Mouse (Mus musculus) embryonic facial prominence, embryonic 15.5 days (tissue): ENCODE results near the gene Ube2h. TPM values are rescaled to one million over a fixed set of nuclear protein-coding genes. Genes with fewer than 3 reads are reported as not detected.
A peak's percentile ranks its signal among the peaks of the same experiment; 100 is the strongest.

Experiments
- ATAC-seq: fragments of 200-750 bp; cut with Nextera tagmentation; 2 replicates; pipeline ENCODE4 v1.8.0; 2017; ENCODE audit warnings: low read depth, moderate TSS enrichment; ENCODE audit not compliant: insufficient number of reproducible peaks, low FRiP score, low TSS enrichment
- H3K27ac ChIP-seq: fragments of 300-500 bp; sonication (generic); replicated peaks from 2 replicates; pipeline ENCODE4 v1.5.1; 2015; ENCODE audit warnings: mild to moderate bottlenecking, inconsistent platforms
- H3K27me3 ChIP-seq: fragments of 300-500 bp; sonication (generic); 2 replicates; pipeline ENCODE4 v1.6.1; 2015; ENCODE audit warnings: inconsistent platforms
- H3K36me3 ChIP-seq: fragments of 300-500 bp; sonication (generic); 2 replicates; pipeline ENCODE4 v1.6.1; 2015; ENCODE audit warnings: mild to moderate bottlenecking, inconsistent platforms
- H3K4me1 ChIP-seq: fragments of 300-500 bp; sonication (generic); 2 replicates; pipeline ENCODE4 v1.6.1; 2015; ENCODE audit warnings: inconsistent platforms
- H3K4me2 ChIP-seq: fragments of 300-500 bp; sonication (generic); replicated peaks from 2 replicates; pipeline ENCODE4 v1.6.1; 2015; ENCODE audit warnings: mild to moderate bottlenecking, inconsistent platforms
- H3K4me3 ChIP-seq: fragments of 300-500 bp; sonication (generic); replicated peaks from 2 replicates; pipeline ENCODE4 v1.5.1; 2015; ENCODE audit warnings: mild to moderate bottlenecking, inconsistent platforms
- H3K9ac ChIP-seq: fragments of 300-500 bp; sonication (generic); 2 replicates; pipeline ENCODE4 v1.6.1; 2015; ENCODE audit warnings: inconsistent platforms
- H3K9me3 ChIP-seq: fragments of 300-500 bp; sonication (generic); replicated peaks from 2 replicates; pipeline ENCODE4 v1.6.1; 2016; ENCODE audit warnings: inconsistent platforms
- WGBS: fragments of 180-500 bp; shearing (Covaris S2); methylation state at CpG from one replicate; pipeline ENCODE4 v1.1.7; 2015; 5-methylcytosine and 5-hydroxymethylcytosine counted together
- polyA plus RNA-seq: library from polyadenylated mRNA; unstranded; fragments of >200 nt; fragmentation: Nextera tagmentation; extraction: Ambion mirVana; gene quantifications from 2 replicates; pipeline ENCODE4 v1.2.1, GENCODE M21; 2015

Ube2h gene
- polyA plus RNA-seq, 1 experiment from 2014 or later, result 46.6 TPM

GRCm38 (mm10) chr6:30174461-30175224 is 129.7 kb downstream of the Ube2h start:
- Histone ChIP-seq H3K36me3 (no peaks in the 10 kb centered on the region), H3K4me1 (peaks cover 57% of the 10 kb centered on the region), H3K9ac (no peak overlapping the region), H3K27ac (peak overlapping the region; percentile 85), H3K9me3 (no peaks in the 10 kb centered on the region), H3K27me3 (peaks cover 98% of the 10 kb centered on the region), H3K4me3 (peak overlapping the region; percentile 49), H3K4me2 (peak overlapping the region; percentile 55)
- WGBS, result under 1% methylated on average over 31 of the region's 33 CpGs
- no peak for ATAC-seq

- Histone ChIP-seq H3K9me3 (no peaks in the 10 kb centered on the region), H3K36me3 (no peaks in the 10 kb centered on the region), H3K4me3 (peak overlapping the region; percentile 49), H3K4me1 (peaks cover 60% of the 10 kb centered on the region), H3K4me2 (peak overlapping the region; percentile 55), H3K27me3 (peaks cover 95% of the 10 kb centered on the region), H3K27ac (peak overlapping the region; percentile 85), H3K9ac (peak overlapping the region; percentile 40)
- WGBS, result under 1% methylated on average over 71 of the region's 80 CpGs
- ATAC-seq, result peak; percentile 55
These were observed 130.5 kb downstream of the Ube2h start for GRCm38 (mm10) chr6:30173551-30174460.

DNA sequence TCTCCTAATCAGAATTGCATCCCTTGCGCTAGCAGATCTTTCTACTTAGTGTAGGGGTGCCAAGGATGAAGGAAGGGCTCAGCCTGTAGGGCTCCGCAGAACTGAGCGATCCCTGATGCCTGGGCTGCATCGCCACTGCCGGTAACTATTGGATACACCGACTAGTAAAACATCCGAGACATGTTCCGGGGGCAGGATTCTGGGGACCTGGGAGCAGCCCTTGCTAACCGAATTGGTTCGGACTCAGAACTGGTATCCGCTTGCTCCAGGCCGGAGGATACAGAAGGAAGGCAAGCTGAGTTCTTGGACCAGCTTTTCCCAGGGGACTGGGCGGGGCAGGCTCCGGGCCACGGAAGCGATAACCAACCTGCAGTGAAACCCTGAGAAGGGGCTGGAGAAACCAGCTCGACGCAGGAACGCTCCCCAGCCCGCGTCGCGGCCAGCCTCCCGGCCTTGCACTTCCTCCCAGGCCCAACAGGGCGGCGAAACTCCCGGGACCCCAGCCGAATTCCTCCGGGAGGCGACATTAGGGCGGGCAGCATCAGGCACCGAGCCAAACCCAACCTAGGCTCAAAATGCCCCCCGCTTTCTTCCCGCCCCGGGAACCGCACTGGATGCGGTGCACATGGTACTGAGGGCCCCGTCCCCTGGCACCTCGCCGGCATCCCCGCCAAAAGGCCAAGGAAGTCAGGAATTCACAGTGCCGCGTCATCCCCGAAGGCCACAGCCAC is 131.4 kb downstream of the Ube2h start:
- H3K27ac ChIP-seq, result peak overlapping the region; percentile 85
- H3K4me1 ChIP-seq, result peaks cover 61% of the 10 kb centered on the region
- H3K27me3 ChIP-seq, result peaks cover 87% of the 10 kb centered on the region
- H3K9ac ChIP-seq, result peak overlapping the region; percentile 40
- no peaks in the 10 kb centered on the region for H3K36me3 ChIP-seq
- ATAC-seq, result 0 out of 2 replicates have a peak, but pooled peaks have one; percentile 0
- H3K9me3 ChIP-seq, result no peaks in the 10 kb centered on the region
- 2% methylated on average over 44 of the region's 44 CpGs for WGBS
- peak overlapping the region; percentile 49 for H3K4me3 ChIP-seq
- peak overlapping the region; percentile 55 for H3K4me2 ChIP-seq

GRCm38 (mm10) chr6:30172441-30172819 is 131.9 kb downstream of the Ube2h start:
- H3K4me2 ChIP-seq, result peak overlapping the region; percentile 55
- no peaks in the 10 kb centered on the region for H3K9me3 ChIP-seq
- no peak for ATAC-seq
- H3K27me3 ChIP-seq, result peaks cover 84% of the 10 kb centered on the region
- no peaks in the 10 kb centered on the region for H3K36me3 ChIP-seq
- H3K4me1 ChIP-seq, result peaks cover 65% of the 10 kb centered on the region
- H3K27ac ChIP-seq, result no peak overlapping the region
- 10% methylated on average over 8 of the region's 8 CpGs for WGBS
- H3K9ac ChIP-seq, result no peak overlapping the region
- peak overlapping the region; percentile 49 for H3K4me3 ChIP-seq

- Histone ChIP-seq H3K9me3 (no peaks in the 10 kb centered on the region), H3K4me3 (peak overlapping the region; percentile 49; the same call in 1 of the 2 replicates), H3K9ac (no peak overlapping the region), H3K4me1 (peaks cover 66% of the 10 kb centered on the region), H3K4me2 (peak overlapping the region; percentile 55; the same call in 1 of the 2 replicates), H3K36me3 (no peaks in the 10 kb centered on the region), H3K27ac (no peak overlapping the region), H3K27me3 (peaks cover 79% of the 10 kb centered on the region)
- no peak for ATAC-seq
- 15% methylated on average over 10 of the region's 10 CpGs for WGBS
These were observed 132.4 kb downstream of the Ube2h start for GRCm38 (mm10) chr6:30171967-30172366.

DNA sequence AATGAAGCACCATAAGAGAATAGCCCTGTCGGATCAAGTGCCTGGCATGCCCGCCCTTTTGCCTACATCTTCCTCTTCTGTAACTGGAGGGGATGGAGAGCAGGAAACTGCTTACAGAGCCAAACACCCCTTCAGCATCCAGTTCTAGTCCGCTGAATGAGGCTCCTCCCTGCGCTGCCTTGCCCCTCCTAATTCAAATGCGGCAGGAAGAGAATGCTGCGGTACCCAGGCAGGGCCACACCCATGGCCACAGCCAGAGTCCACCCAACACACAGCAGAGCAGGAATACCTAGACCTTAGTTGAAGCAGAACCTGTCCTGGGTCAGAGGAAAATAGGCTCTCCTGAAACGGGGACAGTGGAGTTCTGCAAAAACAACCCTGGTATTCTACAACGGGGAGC is 133.1 kb downstream of the Ube2h start:
- no peaks in the 10 kb centered on the region for H3K9me3 ChIP-seq
- H3K36me3 ChIP-seq, result no peaks in the 10 kb centered on the region
- H3K4me3 ChIP-seq, result no peak overlapping the region
- peaks cover 62% of the 10 kb centered on the region for H3K4me1 ChIP-seq
- no peak overlapping the region for H3K4me2 ChIP-seq
- 31% methylated on average over 8 of the region's 8 CpGs for WGBS
- H3K9ac ChIP-seq, result no peak overlapping the region
- ATAC-seq, result no peak
- no peak overlapping the region for H3K27ac ChIP-seq
- H3K27me3 ChIP-seq, result peaks cover 72% of the 10 kb centered on the region

DNA sequence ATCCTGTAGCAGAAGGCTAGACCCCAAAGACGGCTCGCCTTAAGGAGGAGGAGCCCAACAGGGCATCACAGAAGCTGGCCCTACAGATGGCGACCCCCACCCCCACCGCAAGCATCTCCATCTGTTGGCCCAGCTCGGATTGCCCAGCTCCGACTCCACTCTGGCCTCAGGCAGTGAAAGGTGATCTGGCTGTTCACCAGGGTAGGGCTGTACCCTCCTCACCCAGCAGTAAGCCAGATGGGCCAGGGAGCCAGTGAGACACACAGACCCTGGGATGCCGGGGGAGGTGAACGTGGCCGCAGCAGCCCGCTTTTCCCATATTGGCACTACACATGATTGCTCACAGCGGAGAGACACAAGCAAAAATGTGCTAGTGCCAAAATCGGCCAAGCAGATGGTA is 135.2 kb downstream of the Ube2h start:
- 21% methylated on average over 12 of the region's 12 CpGs for WGBS
- no peak for ATAC-seq
- H3K9me3 ChIP-seq, result no peaks in the 10 kb centered on the region
- no peak overlapping the region for H3K4me3 ChIP-seq
- no peak overlapping the region for H3K4me2 ChIP-seq
- H3K36me3 ChIP-seq, result no peaks in the 10 kb centered on the region
- peaks cover 51% of the 10 kb centered on the region for H3K27me3 ChIP-seq
- peaks cover 41% of the 10 kb centered on the region for H3K4me1 ChIP-seq
- H3K27ac ChIP-seq, result no peak overlapping the region
- H3K9ac ChIP-seq, result no peak overlapping the region

DNA sequence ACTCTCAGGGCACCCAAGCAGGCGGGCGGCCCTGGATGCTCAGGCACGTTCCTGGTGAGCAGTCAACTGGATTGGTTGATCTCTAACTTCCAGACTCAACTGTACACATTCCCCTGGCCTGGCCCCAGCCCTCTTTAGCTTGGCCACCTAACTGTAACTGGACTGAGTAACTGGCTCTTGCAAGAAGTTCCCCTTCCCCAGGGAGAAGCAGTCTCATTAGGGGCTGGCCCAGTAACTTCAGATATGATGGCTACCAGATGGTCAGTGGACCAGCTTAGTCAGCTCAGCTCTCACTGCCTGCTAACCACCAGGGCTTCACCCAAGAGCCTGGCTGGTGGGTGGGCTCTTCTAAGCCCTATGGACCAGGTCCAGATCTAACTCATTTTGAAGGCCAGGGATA is 136.1 kb downstream of the Ube2h start:
- Histone ChIP-seq H3K4me3 (no peak overlapping the region), H3K4me2 (no peak overlapping the region), H3K27ac (no peak overlapping the region), H3K36me3 (no peaks in the 10 kb centered on the region), H3K9ac (no peak overlapping the region), H3K27me3 (peaks cover 42% of the 10 kb centered on the region), H3K4me1 (peaks cover 33% of the 10 kb centered on the region), H3K9me3 (no peaks in the 10 kb centered on the region)
- 81% methylated on average over 3 of the region's 3 CpGs for WGBS
- ATAC-seq, result no peak

DNA sequence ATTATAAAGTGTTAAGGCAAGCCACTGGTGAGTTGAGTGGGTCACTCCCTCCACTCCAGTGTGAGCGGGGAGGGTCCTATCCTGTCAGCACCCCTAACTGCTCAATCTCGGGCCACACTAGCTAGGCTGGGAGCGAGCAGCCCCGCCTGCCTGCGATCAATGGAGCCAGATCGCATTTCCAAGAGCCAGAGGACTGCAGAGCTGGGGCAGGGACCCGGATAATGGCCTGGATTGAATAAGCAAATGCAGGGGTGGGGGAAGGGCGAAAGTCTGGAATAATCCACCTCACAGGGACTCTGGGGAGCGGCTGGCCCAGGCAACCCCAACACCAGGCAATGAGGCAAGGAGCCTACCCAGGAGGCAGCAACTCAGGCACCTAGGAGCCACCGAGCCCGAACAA is 137.1 kb downstream of the Ube2h start:
- no peak overlapping the region for H3K9ac ChIP-seq
- no peak overlapping the region for H3K27ac ChIP-seq
- WGBS, result 22% methylated on average over 11 of the region's 11 CpGs
- peaks cover 27% of the 10 kb centered on the region for H3K4me1 ChIP-seq
- H3K4me3 ChIP-seq, result no peak overlapping the region
- no peaks in the 10 kb centered on the region for H3K36me3 ChIP-seq
- H3K9me3 ChIP-seq, result no peaks in the 10 kb centered on the region
- ATAC-seq, result no peak
- H3K27me3 ChIP-seq, result peaks cover 31% of the 10 kb centered on the region
- no peak overlapping the region for H3K4me2 ChIP-seq

GRCm38 (mm10) chr6:30166349-30166748 is 138.0 kb downstream of the Ube2h start:
- no peak for ATAC-seq
- Histone ChIP-seq H3K4me1 (peaks cover 27% of the 10 kb centered on the region; the same call in 1 of the 2 replicates), H3K9ac (no peak overlapping the region), H3K9me3 (no peaks in the 10 kb centered on the region), H3K36me3 (no peaks in the 10 kb centered on the region), H3K27me3 (peaks cover 23% of the 10 kb centered on the region), H3K27ac (no peak overlapping the region), H3K4me3 (no peak overlapping the region), H3K4me2 (no peak overlapping the region)
- WGBS, result 46% methylated on average over 3 of the region's 3 CpGs

DNA sequence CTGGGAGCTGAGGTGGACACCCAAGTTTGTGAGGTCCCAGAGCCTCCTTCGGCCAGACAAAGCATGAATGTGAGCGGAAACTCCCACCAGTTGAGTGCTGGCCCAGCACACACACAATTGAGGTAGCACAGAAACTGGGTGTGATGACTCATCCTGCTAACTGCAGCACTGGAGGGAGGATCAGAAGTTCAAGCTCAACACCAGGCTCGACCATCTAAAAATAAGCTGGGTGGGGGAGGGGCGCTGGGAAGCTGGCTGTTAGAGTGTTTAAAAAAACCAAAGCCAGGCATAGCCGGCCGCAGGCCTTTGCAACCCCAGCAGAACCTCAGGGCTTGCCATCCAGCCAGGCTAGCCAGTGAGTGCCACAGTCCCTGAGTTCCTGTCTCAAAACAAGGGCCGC is 142.2 kb downstream of the Ube2h start:
- Histone ChIP-seq H3K4me1 (peaks cover 10% of the 10 kb centered on the region; the same call in 1 of the 2 replicates), H3K9me3 (no peaks in the 10 kb centered on the region), H3K27me3 (no peaks in the 10 kb centered on the region), H3K4me3 (no peak overlapping the region), H3K4me2 (no peak overlapping the region), H3K27ac (no peak overlapping the region), H3K36me3 (no peaks in the 10 kb centered on the region), H3K9ac (no peak overlapping the region)
- 49% methylated on average over 7 of the region's 7 CpGs for WGBS
- ATAC-seq, result no peak
